Mouse (Mus musculus): Measurements from ENCODE around the gene Clta.

GRCm38 (mm10) chr4:44016071-44016470 is 11.8 kb downstream of the Clta start:
- TF ChIP-seq POLR2A (IDR thresholded peaks at IDR 0.05; ENCODE audit: borderline replicate concordance, control insufficient read depth, low read depth, low read length) (no peak), CTCF (IDR thresholded peaks at IDR 0.05; ENCODE audit: control insufficient read depth, insufficient read depth, low read length) (no peak)
